Mouse (Mus musculus) gastrocnemius, postnatal 36 days (tissue): ENCODE results near the gene Fam71e1. TPM values are rescaled to one million over a fixed set of nuclear protein-coding genes. Genes with fewer than 3 reads are reported as not detected.

Experiments
- DNase-seq, 2 experiments: peaks; one replicate each; pipeline ENCODE4 v3.0.0; 2022
- intact Hi-C: fragments of 180-260 bp; cut with DNase I; formaldehyde crosslinking; loops from one replicate; pipeline ENCODE4 v1.15.1; 2025
- total RNA-seq, 2 experiments: library from RNA; stranded (reverse); gene quantifications; 2 replicates each; pipeline ENCODE4 v1.2.3; 2021

Fam71e1 gene
- total RNA-seq, 2 experiments from 2014 or later, result 3.9 to 4.4 TPM

DNA sequence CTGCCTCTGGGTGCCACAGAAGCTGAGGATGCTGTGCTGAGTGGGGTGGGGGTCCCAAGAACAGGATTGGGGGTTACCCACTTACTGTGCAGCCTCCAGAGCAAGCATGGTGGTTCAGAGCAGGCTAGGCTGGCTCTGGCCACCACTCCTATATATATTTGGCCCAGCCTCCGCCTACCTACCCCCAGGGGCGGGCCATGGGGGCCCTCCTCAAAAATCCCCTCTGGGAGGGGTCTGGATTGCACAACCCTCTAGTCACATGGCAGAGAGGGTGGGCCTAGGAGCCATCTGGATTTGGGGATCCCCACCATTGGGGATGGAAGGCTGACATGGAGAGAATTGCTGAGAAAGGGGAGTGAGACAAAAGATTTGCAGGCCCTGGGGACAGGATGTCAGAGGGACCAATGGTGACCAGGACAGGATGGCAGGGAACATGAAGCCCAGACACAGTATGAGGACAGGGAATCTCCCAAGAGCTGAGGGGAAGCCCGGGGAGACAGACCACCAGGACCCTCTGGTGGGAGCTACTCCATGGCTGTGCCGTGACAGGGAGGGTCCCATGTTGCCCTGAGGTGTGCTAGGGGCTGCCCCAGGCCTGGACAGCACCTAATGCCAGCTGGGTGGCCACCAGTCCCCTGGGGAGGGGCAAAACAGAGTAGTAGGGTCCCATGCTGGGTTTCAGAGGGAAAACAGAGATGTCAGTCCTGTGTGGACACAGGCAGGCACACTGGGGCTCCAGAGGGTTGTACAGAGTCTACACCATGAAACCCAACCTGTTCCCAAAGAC, 35.8 kb downstream of the Fam71e1 start, which contains the start of gene Spib:
Spib (minus strand) TSS at position 126 of the 787 bp plus-strand sequence.
- DNase-seq, result no peak
- intact Hi-C loops, result no loop called here

- DNase-seq, result no peak
- intact Hi-C loops, result no loop called here
Measured at GRCm38 (mm10) chr7:44532918-44533745, 36.8 kb downstream of the Fam71e1 start.

DNA sequence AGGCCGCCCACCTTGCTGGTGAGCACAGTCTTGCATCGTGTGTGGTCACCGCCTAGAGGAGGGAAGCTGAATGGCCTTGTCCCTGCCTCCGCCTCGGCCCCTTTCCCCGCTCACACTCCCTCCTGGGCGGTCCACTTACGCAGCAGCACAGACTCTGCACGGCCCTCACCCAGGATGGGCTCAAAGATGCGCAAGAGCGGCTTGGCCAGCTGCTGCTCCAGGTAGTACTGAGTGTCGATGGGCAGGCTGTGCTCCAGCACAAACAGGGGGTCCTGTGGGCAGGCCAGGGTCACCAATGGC, 37.3 kb downstream of the Fam71e1 start:
- intact Hi-C loops, result no loop called here
- DNase-seq, result no peak

GRCm38 (mm10) chr7:44534242-44534641, 37.9 kb downstream of the Fam71e1 start:
- no peak for DNase-seq
- intact Hi-C loops, result no loop called here

GRCm38 (mm10) chr7:44534656-44535441, 38.5 kb downstream of the Fam71e1 start:
- intact Hi-C loops, result no loop called here

GRCm38 (mm10) chr7:44535657-44536589, 39.5 kb downstream of the Fam71e1 start:
- DNase-seq, result no peak
- intact Hi-C loops, result no loop called here

More at GRCm38 (mm10) chr7:44534656-44535441, 38.5 kb downstream of the Fam71e1 start:
- no peak for DNase-seq

DNA sequence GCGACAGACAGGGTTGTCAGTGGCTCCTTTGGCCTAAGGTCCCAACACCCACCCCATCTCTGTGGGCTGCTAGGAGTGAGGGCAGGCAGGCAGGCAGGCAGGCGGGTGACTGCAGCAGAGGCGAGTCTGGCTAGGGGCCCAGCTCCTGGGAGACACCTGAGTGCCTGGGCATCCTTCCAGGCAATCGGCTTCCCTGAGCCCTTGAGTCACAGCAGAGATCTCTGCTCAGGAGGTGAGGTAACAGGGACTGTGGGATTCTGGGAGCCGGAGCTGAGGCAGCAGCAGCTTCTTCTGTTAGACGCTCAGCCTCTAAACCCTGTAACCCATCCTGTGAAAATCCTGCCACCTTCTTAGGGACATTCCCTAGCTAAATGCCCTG, 40.2 kb downstream of the Fam71e1 start:
- DNase-seq, result no peak
- intact Hi-C loops, result no loop called here

DNA sequence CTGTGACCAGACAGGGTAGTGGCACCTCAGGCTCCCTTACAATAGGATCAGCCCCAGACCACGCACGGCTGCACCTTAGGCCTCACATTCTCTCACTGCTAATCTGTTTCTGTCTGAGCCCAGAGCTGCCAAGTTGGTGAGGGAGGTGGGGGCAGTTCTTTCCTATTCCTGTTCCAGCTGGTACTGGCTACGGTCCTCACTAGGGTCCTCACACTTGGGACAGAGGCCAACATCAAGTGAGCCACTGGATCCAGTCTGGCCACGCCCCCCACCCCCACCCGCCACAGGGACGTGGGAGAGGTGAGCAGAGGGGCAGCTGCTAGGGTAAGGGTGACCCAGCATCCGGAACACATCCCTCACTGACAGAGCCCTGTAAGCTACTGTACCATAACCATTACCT, 40.6 kb downstream of the Fam71e1 start:
- no peak for DNase-seq
- intact Hi-C loops, result no loop called here

GRCm38 (mm10) chr7:44537496-44537895, 41.1 kb downstream of the Fam71e1 start:
- DNase-seq, result peak in 1 of 2 experiments; percentile 10

GRCm38 (mm10) chr7:44538756-44539624, 42.6 kb downstream of the Fam71e1 start:
- DNase-seq, result no peak
- intact Hi-C loops, result no loop called here

More at GRCm38 (mm10) chr7:44537496-44537895, 41.1 kb downstream of the Fam71e1 start:
- intact Hi-C loops, result no loop called here

GRCm38 (mm10) chr7:44542555-44542954, 46.2 kb downstream of the Fam71e1 start:
- DNase-seq, result no peak
- intact Hi-C loops, result no loop called here

- intact Hi-C loops, result no loop called here
- DNase-seq, result no peak
Measured at GRCm38 (mm10) chr7:44543071-44543470, 46.7 kb downstream of the Fam71e1 start.

DNA sequence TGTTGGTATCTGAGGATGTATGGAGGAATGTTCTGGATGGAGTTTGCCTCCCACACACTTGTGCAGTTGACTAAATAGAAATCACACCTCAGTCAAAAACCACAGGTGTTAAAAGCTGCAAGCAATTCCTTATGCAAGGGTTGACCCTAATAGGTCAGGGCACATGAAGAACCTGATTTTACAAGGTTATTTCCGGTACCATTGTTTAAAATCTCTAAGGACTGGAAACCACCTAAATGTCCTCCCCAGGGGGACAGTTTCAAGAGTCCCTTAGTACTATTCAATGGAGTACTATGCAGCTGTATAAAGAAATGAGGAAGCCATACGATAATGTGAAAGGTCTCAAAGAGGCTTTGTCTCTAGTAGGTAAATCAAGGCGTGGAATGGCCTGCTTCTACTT, 49.9 kb downstream of the Fam71e1 start:
- no peak for DNase-seq
- intact Hi-C loops, result no loop called here

- DNase-seq, result no peak
- intact Hi-C loops, result no loop called here
Measured at GRCm38 (mm10) chr7:44547041-44547440, 50.7 kb downstream of the Fam71e1 start.

DNA sequence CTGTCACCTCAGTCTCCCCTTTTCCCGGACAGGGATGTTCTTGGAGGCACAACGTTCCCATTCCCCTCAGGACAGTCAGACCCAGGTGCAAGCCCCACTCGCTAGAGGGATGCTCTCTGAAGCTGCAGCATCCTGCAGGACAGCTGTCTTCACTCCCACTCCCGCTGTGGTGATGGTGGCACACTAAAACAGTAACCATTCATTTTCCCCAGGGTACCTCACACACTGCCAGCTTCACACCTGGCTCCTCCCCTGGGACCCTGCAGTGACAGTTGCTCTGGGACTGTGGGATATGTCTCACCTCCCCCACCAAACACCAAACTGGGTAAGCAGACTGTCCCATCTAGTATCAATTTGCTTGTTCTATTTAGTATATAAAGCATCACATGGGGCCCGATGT, 51.3 kb downstream of the Fam71e1 start:
- intact Hi-C loops, result no loop called here
- no peak for DNase-seq

GRCm38 (mm10) chr7:44548497-44549087, 52.2 kb downstream of the Fam71e1 start, which contains the start of gene Pold1:
TSS of gene Pold1 (minus strand) at chr7:44548849.
- DNase-seq, result peak; percentile 100
- intact Hi-C loops, result no loop called here

DNA sequence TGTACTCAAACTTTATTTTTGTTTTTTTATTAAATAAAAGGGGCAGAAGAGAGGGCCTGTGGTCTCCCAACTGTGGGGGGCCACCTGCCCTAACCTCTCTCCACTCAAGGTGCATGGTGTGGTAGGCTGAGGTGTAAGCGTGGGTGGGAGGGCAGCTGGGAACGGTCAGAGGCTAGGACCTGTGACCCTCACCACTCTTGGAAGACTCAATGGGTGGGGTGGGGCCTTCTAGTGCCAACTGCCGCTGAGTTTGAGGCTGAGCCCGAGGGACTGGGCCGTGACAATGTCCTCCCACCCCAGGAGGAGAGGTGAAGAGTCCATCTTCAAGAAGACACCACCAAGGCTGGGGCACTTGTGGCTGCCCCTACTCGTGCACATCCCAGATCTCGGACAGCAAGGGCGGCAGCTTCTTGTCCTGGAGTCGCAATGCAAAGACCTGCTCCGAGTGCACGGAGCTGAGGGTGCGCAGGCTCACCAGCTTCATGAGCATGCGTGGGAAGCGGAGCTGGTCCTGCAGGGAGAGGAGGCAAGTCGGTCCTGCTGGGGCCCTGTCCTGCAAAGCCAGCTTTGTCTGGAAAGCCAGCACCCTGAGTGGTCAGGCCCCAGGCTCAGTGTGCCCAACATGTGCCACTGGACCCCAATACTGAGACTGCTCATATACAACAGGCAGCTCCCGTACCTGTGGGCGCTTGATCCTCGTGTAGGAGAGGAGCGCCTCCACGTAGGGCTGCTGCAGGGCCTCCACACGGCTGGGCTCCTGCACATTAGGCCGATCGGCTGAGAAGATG, 53.4 kb downstream of the Fam71e1 start:
- intact Hi-C loops, result loop anchor here (5.0 kb wide), 1 partner anchor 53 kb away; the partner anchor contains the start of genes Emc10 and Fam71e1
- no peak for DNase-seq

DNA sequence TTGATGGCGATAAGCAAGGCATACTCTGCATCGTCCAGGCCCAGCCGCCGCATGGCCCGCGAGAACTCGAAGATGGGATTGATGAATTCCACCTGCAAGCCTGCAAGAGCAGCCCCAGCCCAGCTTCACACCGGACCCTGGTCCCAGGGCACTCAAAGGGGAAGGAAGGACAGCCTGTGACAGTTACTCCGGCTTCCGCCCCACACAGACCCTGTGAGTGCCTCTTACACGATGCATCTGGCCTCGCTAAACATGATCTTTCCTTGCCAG, 54.0 kb downstream of the Fam71e1 start:
- intact Hi-C loops, result loop anchor here (5.0 kb wide), 1 partner anchor 53 kb away; the partner anchor contains the start of genes Emc10 and Fam71e1
- DNase-seq, result no peak
